Mouse (Mus musculus) embryonic facial prominence, embryonic 12.5 days (tissue): ENCODE results near the gene H2-Eb2. TPM values are rescaled to one million over a fixed set of nuclear protein-coding genes. Genes with fewer than 3 reads are reported as not detected.

Source experiments
- polyA plus RNA-seq: library from polyadenylated mRNA; unstranded; fragments of >200 nt; fragmentation: Nextera tagmentation; extraction: Ambion mirVana; gene quantifications from 2 replicates; pipeline ENCODE4 v1.2.1, GENCODE M21; 2016

H2-Eb2 gene
- polyA plus RNA-seq, 1 experiment from 2014 or later: not detected

Other genes with a start within 250 kb of the H2-Eb2 start
- gene H2-Oa, start 233.3 kb upstream of the H2-Eb2 start, polyA plus RNA-seq: 0.43 and 0.48 TPM in 2 replicates
- gene H2-DMa, start 206.1 kb upstream of the H2-Eb2 start, polyA plus RNA-seq: 12.3 and 16.7 TPM in 2 replicates
- 119 and 131 TPM in 2 replicates for gene Brd2, start 203.0 kb upstream of the H2-Eb2 start, polyA plus RNA-seq
- 0.19 and 0.42 TPM in 2 replicates for gene H2-DMb2, start 182.4 kb upstream of the H2-Eb2 start, polyA plus RNA-seq
- 2.0 and 2.4 TPM in 2 replicates for gene H2-DMb1, start 172.6 kb upstream of the H2-Eb2 start, polyA plus RNA-seq
- 4.7 TPM in 2 replicates for gene Tap1, start 138.1 kb upstream of the H2-Eb2 start, polyA plus RNA-seq
- gene Psmb9, start 137.9 kb upstream of the H2-Eb2 start, polyA plus RNA-seq: 1.8 and 2.0 TPM in 2 replicates
- gene Psmb8, start 127.9 kb upstream of the H2-Eb2 start, polyA plus RNA-seq: 2.1 and 3.5 TPM in 2 replicates
- 1.3 and 2.3 TPM in 2 replicates for gene Tap2, start 122.1 kb upstream of the H2-Eb2 start, polyA plus RNA-seq
- gene H2-Ob, start 86.8 kb upstream of the H2-Eb2 start, polyA plus RNA-seq: not detected in 2 replicates
- 2.9 and 3.4 TPM in 2 replicates for gene H2-Ab1, start 68.0 kb upstream of the H2-Eb2 start, polyA plus RNA-seq
- gene H2-Aa, start 37.8 kb upstream of the H2-Eb2 start, polyA plus RNA-seq: 0.19 TPM in 1 of 2 replicates, not detected in the other
- gene H2-Eb1, start 19.8 kb upstream of the H2-Eb2 start, polyA plus RNA-seq: 1.4 and 1.5 TPM in 2 replicates
- not detected in 2 replicates for gene Btnl2, start 29.2 kb downstream of the H2-Eb2 start, polyA plus RNA-seq
- gene Btnl1, start 51.5 kb downstream of the H2-Eb2 start, polyA plus RNA-seq: not detected in 2 replicates
- 0.81 and 1.00 TPM in 2 replicates for gene BC051142, start 73.2 kb downstream of the H2-Eb2 start, polyA plus RNA-seq
- gene Btnl4, start 151.7 kb downstream of the H2-Eb2 start, polyA plus RNA-seq: not detected in 2 replicates
- gene Btnl6, start 191.7 kb downstream of the H2-Eb2 start, polyA plus RNA-seq: not detected in 2 replicates
- 6.9 TPM in 2 replicates for gene Notch4, start 238.6 kb downstream of the H2-Eb2 start, polyA plus RNA-seq